Mouse (Mus musculus) mouse trophoblast stem cell (cell line): ENCODE measurements at regions not wholly inside any gene's neighbourhood (a gene's known extent, or its start where the extent isn't known, plus 50 kb on each side); places are given as distances from the start of the nearest gene placed in this dataset.

ENCODE experiments used
- in situ Hi-C, 2 experiments: fragments of 300-500 bp; cut with MseI, MboI; formaldehyde crosslinking; loops; 2 replicates in 1 of 2; 3 replicates in 1 of 2; pipeline ENCODE4 v1.15.1; 2025

DNA sequence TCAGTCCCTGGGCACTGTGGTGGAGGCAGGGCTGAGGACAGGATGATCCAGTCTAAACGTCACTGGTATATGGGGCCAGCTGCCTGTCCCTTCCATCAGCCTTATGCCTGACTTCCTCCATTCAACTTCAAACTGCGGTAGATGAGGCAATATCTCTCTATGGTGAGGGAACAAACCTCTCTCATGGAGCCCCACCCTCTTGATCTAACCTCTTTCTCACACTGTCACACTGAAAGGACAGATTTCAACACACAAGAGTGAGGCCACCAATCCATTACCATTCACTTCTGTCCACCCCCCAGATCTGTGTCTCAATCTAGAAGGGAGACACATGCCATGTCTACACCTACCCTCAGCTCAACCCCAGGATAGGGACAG lies 92.5 kb upstream of the Smad3 start:
- in situ Hi-C loops = no loop called here

GRCm38 (mm10) chr9:63849564-63850315 lies 91.9 kb upstream of the Smad3 start:
- in situ Hi-C loops = loop anchor here (10.0 to 25.0 kb wide), 3 partner anchors 212 to 712 kb away; partner anchors contain the start of gene Skor1 (in 1 of the 2)

- in situ Hi-C loops = loop anchor here (10.0 to 25.0 kb wide), 3 partner anchors 207 to 707 kb away; partner anchors contain the start of gene Skor1 (in 1 of the 2)
Measured at GRCm38 (mm10) chr9:63843883-63844485, 86.2 kb upstream of the Smad3 start.

DNA sequence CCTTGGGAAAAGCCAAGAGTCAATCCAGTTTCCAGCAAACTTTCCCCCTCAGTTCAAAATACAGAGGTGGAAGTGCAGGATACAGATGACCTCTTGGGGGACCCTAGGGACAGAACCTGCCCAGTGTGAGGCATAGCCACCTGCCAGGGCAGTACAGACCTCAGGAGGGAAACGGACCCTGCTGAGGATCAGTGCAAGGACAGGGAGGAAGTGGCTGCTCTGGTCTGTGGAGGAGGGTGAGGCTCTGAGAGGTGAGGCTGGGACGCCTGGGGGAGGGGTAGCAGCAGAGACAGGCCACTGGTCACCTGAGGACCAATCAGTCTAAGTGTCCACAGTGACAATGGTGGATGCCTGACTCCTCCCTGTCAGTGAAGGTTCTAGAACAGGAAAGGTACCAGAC lies 85.6 kb upstream of the Smad3 start:
- in situ Hi-C loops = loop anchor here (10.0 to 25.0 kb wide), 3 partner anchors 206 to 706 kb away; partner anchors contain the start of gene Skor1 (in 1 of the 2)

- in situ Hi-C loops = loop anchor here (10.0 to 25.0 kb wide), 3 partner anchors 204 to 704 kb away; partner anchors contain the start of gene Skor1 (in 1 of the 2)
Measured at GRCm38 (mm10) chr9:63841102-63841501, 83.3 kb upstream of the Smad3 start.

GRCm38 (mm10) chr9:63838996-63839772 lies 81.4 kb upstream of the Smad3 start:
- in situ Hi-C loops = loop anchor here (25.0 kb wide), 2 partner anchors 202 to 702 kb away; partner anchors contain the start of gene Skor1 (in 1 of the 2)

GRCm38 (mm10) chr9:63837552-63837951 lies 79.8 kb upstream of the Smad3 start:
- in situ Hi-C loops = loop anchor here (25.0 kb wide), 2 partner anchors 200 to 700 kb away; partner anchors contain the start of gene Skor1 (in 1 of the 2)

DNA sequence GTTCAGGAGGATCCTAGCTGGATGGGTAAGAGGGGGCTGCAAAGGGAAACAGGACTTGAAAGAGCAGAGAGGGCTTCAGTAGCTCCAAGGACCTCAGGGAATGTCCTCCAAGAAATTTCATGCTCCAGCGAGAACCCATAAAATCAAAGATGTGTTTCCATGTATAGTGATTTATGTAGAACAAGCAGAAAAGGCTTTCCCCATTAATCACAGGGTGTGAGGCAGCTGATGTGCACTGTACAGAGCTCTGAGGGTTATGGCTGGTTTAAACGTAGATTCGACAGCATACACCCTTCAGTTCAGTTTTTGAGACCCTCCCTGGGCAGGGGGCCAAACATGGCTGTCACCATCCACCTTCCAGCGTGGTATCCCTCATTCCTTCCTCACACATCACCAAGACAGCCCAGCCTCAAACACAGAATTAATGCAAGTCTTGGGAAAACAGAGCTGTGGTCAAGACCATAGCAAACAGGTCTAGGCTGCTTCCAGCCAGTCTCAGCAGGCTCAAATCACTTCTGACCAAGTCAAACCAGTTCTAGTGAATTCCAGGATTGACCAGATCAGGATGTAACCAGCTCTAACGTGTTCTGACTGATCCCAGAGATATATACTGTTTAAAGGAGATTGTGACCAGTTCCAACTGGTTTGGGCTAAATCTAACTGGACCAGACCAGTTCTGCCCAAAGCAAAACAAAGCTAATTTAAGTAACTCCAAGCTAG lies 78.9 kb upstream of the Smad3 start:
- in situ Hi-C loops = loop anchor here (25.0 kb wide), 2 partner anchors 199 to 699 kb away; partner anchors contain the start of gene Skor1 (in 1 of the 2)

GRCm38 (mm10) chr9:63836036-63836435 lies 78.2 kb upstream of the Smad3 start:
- in situ Hi-C loops = loop anchor here (25.0 kb wide), 2 partner anchors 199 to 699 kb away; partner anchors contain the start of gene Skor1 (in 1 of the 2)

DNA sequence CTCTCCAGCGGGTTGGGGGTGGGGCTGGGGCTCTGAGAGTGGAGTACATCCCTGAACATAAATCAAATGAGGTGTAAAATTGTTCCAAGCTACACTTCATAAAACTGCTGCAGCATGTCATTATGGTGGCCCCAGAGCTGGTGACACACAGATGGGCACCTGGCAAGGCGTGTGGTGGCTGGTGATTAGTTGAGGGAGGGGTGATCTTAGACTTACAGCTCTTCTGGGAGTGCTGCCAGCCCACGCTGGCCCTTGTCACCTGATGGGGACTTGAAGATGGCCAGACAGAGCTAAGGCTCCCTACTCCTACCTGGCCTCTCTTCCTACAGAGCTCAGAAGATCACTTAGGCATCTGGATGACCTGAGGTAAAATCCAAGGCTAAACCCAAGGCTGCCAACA lies 76.6 kb upstream of the Smad3 start:
- in situ Hi-C loops = loop anchor here (25.0 kb wide), 2 partner anchors 197 to 697 kb away; partner anchors contain the start of gene Skor1 (in 1 of the 2)

- in situ Hi-C loops = no loop called here
Measured at GRCm38 (mm10) chr9:63818163-63818562, 60.4 kb upstream of the Smad3 start.

- in situ Hi-C loops = no loop called here
Measured at GRCm38 (mm10) chr9:63816540-63816939, 58.7 kb upstream of the Smad3 start.

GRCm38 (mm10) chr9:63809901-63810587 lies 52.2 kb upstream of the Smad3 start:
- in situ Hi-C loops = no loop called here
